Mouse (Mus musculus) right cerebral cortex, postnatal 10 days (tissue): ENCODE data around the gene Rgl3.

Experiments used
- DNase-seq, 2 experiments: peaks; one replicate each; pipeline ENCODE4 v3.0.0; 2021; ENCODE audit warnings: low spot score in 2 of 2

Rgl3 gene

GRCm38 (mm10) chr9:21923490-21924098 is 65.7 kb downstream of the Rgl3 start:
- no peak for DNase-seq

GRCm38 (mm10) chr9:21923036-21923435 is 66.2 kb downstream of the Rgl3 start:
- DNase-seq, result no peak
